ENCODE assay signal across 21 mouse cellular contexts in the genomic region with DNA sequence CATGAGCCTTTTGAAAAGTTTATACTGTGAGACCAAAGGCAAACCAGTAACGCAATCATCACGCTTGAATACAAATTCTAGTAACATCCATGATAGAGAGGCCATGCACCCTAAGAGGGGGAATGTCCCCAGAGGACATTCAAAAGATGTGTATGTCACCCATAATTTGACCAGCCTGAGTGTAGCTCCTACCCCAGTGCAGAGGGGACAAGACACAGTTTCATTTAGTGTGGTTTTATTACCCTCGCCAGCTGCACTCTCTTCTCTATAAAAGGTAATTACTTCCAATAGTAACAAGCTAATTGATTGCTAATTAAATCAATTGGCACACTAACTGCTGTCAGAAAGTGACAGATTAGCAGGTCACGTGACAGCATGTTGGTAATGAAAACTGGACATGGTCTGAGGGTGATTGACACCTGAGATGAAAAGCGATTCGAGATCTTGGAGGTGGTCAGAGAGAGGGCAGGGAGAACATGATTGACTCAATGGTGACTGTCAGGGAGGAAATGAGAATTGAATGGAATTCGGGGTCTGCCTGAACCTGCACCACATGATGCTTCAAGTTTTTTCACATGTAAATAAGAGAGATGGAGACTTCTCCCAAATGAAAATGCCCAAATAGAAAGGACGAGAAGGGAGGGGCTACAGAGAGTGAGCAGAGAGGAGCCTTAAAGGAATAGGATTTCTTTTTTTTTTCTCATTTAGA.
A peak's percentile ranks its signal among the peaks of the same experiment; 100 is the strongest.
DNase-seq lines count a peak whose midpoint lies in the region; ATAC-seq and TF ChIP-seq lines count a peak whose summit lies in the region.
"Had no signal": no experiment of that assay in that cellular context is flagged by ENCODE, and none has a peak within 500 bp of the region (broad histone marks: within the 10 kb centered on the region; RNA-seq: fewer than 3 reads in every experiment).

No protein-coding gene starts in this region.

- WGBS in forebrain, embryonic 12.5 days, result 32% methylated on average over 8 of the region's 8 CpGs
- 22% methylated on average over 8 of the region's 8 CpGs for WGBS in forebrain, postnatal 0 days
- 24% methylated on average over 8 of the region's 8 CpGs for WGBS in forebrain, embryonic 16.5 days
- WGBS in neural tube, embryonic 13.5 days, result 17% methylated on average over 8 of the region's 8 CpGs

- no peak overlapping the region for H3K9ac ChIP-seq in forebrain, embryonic 12.5 days
- no peak overlapping the region for H3K9ac ChIP-seq in forebrain, postnatal 0 days
- H3K9ac ChIP-seq in forebrain, embryonic 16.5 days (replicated peaks; ENCODE audit: low read depth, low read length), result no peak overlapping the region
- no peak overlapping the region for H3K9ac ChIP-seq in neural tube, embryonic 13.5 days
- H3K9ac ChIP-seq: heart, embryonic 12.5 days; stomach, embryonic 15.5 days had no signal

- no peaks in the 10 kb centered on the region for H3K36me3 ChIP-seq in forebrain, embryonic 12.5 days (replicated peaks)
- no peaks in the 10 kb centered on the region for H3K36me3 ChIP-seq in forebrain, postnatal 0 days (ENCODE audit: insufficient read depth)
- no peaks in the 10 kb centered on the region for H3K36me3 ChIP-seq in forebrain, embryonic 16.5 days (ENCODE audit: control insufficient read depth, insufficient read depth)
- H3K36me3 ChIP-seq in neural tube, embryonic 13.5 days, result no peaks in the 10 kb centered on the region
- H3K36me3 ChIP-seq: heart, embryonic 12.5 days; stomach, embryonic 15.5 days had no signal

- H3K27me3 ChIP-seq in forebrain, embryonic 12.5 days, result 0 out of 2 replicates have a peak, but pooled peaks cover 5% of the 10 kb centered on the region
- no peaks in the 10 kb centered on the region for H3K27me3 ChIP-seq in forebrain, postnatal 0 days (ENCODE audit: insufficient read depth, low read length)
- 0 out of 2 replicates have a peak, but pooled peaks cover 2% of the 10 kb centered on the region for H3K27me3 ChIP-seq in forebrain, embryonic 16.5 days (replicated peaks; ENCODE audit: control insufficient read depth, insufficient read depth, low read length)
- H3K27me3 ChIP-seq in neural tube, embryonic 13.5 days, result peaks cover 21% of the 10 kb centered on the region; the same call in 1 of the 2 replicates
- H3K27me3 ChIP-seq: heart, embryonic 12.5 days; megakaryocyte, embryonic 14.5 days; stomach, embryonic 15.5 days had no signal

- no peak overlapping the region for H3K4me2 ChIP-seq in forebrain, embryonic 12.5 days
- H3K4me2 ChIP-seq in forebrain, postnatal 0 days (ENCODE audit: low read depth), result no peak overlapping the region
- H3K4me2 ChIP-seq in forebrain, embryonic 16.5 days (ENCODE audit: low read length), result 0 out of 2 replicates have a peak overlapping the region, but pooled peaks have one; percentile 10
- H3K4me2 ChIP-seq in neural tube, embryonic 13.5 days, result no peak overlapping the region
- H3K4me2 ChIP-seq: heart, embryonic 12.5 days; liver, embryonic 11.5 days; stomach, embryonic 15.5 days had no signal

- ATAC-seq in forebrain, embryonic 12.5 days (ENCODE audit: low FRiP score), result peak; percentile 75
- ATAC-seq in forebrain, postnatal 0 days, result no peak; the same call in 1 of the 2 replicates
- peak; percentile 74 for ATAC-seq in forebrain, embryonic 16.5 days
- peak; percentile 78 for ATAC-seq in neural tube, embryonic 13.5 days (ENCODE audit: low read depth)

- no peak overlapping the region for H3K4me3 ChIP-seq in forebrain, embryonic 12.5 days (replicated peaks)
- no peak overlapping the region for H3K4me3 ChIP-seq in forebrain, postnatal 0 days (ENCODE audit: low read depth, low read length)
- H3K4me3 ChIP-seq in forebrain, embryonic 16.5 days (replicated peaks; ENCODE audit: low read length), result no peak overlapping the region
- no peak overlapping the region for H3K4me3 ChIP-seq in neural tube, embryonic 13.5 days
- H3K4me3 ChIP-seq: heart, embryonic 12.5 days; megakaryocyte, embryonic 14.5 days; stomach, embryonic 15.5 days had no signal

- H3K4me1 ChIP-seq in forebrain, embryonic 12.5 days, result peaks cover 11% of the 10 kb centered on the region
- H3K4me1 ChIP-seq in forebrain, postnatal 0 days (ENCODE audit: insufficient read depth), result peaks cover 3% of the 10 kb centered on the region; the same call in 1 of the 2 replicates
- peaks cover 9% of the 10 kb centered on the region for H3K4me1 ChIP-seq in forebrain, embryonic 16.5 days (replicated peaks; ENCODE audit: control insufficient read depth, insufficient read depth, low read length)
- H3K4me1 ChIP-seq in neural tube, embryonic 13.5 days (replicated peaks), result peaks cover 20% of the 10 kb centered on the region
- H3K4me1 ChIP-seq: heart, embryonic 12.5 days; megakaryocyte, embryonic 14.5 days; stomach, embryonic 15.5 days had no signal

- no peak for TF ChIP-seq CTCF in forebrain, postnatal 0 days (IDR thresholded peaks at IDR 0.05; ENCODE audit: low read depth)

- no peaks in the 10 kb centered on the region for H3K9me3 ChIP-seq in forebrain, embryonic 12.5 days
- H3K9me3 ChIP-seq in forebrain, postnatal 0 days (ENCODE audit: low read length), result no peaks in the 10 kb centered on the region
- no peaks in the 10 kb centered on the region for H3K9me3 ChIP-seq in forebrain, embryonic 16.5 days (ENCODE audit: control insufficient read depth, low read length)
- 0 out of 2 replicates have a peak, but pooled peaks cover 5% of the 10 kb centered on the region for H3K9me3 ChIP-seq in neural tube, embryonic 13.5 days
- H3K9me3 ChIP-seq: heart, embryonic 12.5 days; stomach, embryonic 15.5 days had no signal

- DNase-seq in forebrain, postnatal 0 days, result no peak
- DNase-seq in ZHBTc4 (ENCODE audit: low read depth, low spot score), result peak; percentile 30
- DNase-seq in cerebellum, postnatal 14 days, result no peak
- no peak for DNase-seq in right cerebral cortex, postnatal 14 days
- no peak for DNase-seq in right cerebral cortex, postnatal 4 days
- DNase-seq: adrenal gland, postnatal 36 days; cerebellum, adult 2 months; kidney, adult 9 months; kidney, postnatal 25 days; lung, adult 18-20 months; lung, postnatal 14 days; right cerebral cortex, postnatal 25 days; thymus, adult 18-20 months; thymus, postnatal 4 days had no signal

- H3K27ac ChIP-seq in forebrain, embryonic 12.5 days, result no peak overlapping the region
- H3K27ac ChIP-seq in forebrain, postnatal 0 days (ENCODE audit: low read depth, low read length), result no peak overlapping the region
- no peak overlapping the region for H3K27ac ChIP-seq in forebrain, embryonic 16.5 days (ENCODE audit: low read length)
- H3K27ac ChIP-seq in neural tube, embryonic 13.5 days (replicated peaks), result no peak overlapping the region
- H3K27ac ChIP-seq: stomach, embryonic 15.5 days had no signal
